Mouse (Mus musculus) monocyte, adult 2 months (primary cell): Measurements from ENCODE around the gene Pxdc1.

ENCODE experiments used
- DNase-seq, 2 experiments: peaks; one replicate each; pipeline ENCODE4 v3.0.0; 2022; ENCODE audit warnings: low spot score in 2 of 2, low read depth in 1 of 2

The Pxdc1 gene

DNA sequence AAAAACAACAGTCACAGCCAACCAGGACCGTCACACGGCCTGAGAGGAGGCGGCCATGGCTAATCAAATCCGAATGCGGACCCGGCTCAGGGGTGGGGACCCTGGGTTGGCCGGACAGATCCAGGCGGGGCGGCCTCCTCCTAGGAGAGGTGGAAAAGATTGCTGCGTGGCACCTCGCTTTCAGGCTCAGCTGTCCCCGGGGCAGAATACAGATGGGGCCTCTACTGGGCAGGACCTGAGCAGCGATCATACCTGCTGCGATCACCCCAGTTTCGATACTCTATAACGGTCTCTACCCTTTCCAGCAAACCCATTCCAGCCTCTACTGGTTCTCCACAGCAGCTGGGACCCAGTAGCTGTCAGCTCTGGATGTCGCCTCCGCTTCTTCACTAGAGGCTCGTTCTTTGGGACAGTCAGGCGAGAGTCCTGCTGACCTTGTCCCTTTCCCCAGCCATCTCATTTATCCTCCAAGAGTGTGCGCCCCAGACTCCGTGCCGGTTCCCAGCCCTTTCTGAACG is 1.8 kb downstream of the Pxdc1 start:
- DNase-seq: no peak

DNA sequence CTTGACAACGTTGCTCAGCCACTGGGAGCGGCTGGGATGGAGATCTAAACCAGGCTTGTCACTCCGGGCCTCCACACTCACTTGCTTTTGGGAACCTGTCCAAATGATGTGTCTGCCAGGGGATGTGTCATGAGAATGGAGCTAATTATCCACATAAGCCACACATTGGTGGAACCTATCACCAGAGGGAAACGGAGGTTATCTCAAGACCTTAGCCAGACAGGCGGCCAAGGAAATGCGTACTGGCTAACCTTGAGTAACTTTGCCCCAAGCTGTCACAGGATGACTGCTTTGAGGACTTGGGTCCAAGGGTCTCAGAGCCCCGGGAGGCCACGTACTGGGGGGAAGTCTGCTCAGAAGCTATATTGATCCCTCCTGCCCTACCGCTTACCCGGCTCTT is 2.3 kb downstream of the Pxdc1 start:
- DNase-seq: no peak

DNA sequence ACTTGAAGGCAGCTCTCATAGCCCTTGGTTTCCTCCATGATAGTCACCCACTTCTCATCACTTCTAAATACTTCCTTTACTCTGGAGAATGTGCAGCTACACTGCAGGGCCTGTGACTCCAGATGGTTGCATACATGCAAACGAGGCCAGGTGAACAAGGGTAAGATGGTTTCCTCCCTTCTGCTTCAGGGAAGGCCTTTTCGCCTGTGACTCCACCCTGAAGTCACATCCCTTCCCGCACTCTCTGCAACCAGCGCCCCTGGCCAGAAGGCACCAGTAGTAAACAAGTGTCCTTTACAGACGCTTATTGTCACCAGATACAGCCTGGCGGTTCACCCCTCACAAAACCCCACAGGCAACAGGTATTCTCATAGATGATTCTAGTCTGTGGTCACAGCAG is 2.9 kb downstream of the Pxdc1 start:
- no peak for DNase-seq

GRCm38 (mm10) chr13:34647751-34648150 is 5.5 kb downstream of the Pxdc1 start:
- no peak for DNase-seq

DNA sequence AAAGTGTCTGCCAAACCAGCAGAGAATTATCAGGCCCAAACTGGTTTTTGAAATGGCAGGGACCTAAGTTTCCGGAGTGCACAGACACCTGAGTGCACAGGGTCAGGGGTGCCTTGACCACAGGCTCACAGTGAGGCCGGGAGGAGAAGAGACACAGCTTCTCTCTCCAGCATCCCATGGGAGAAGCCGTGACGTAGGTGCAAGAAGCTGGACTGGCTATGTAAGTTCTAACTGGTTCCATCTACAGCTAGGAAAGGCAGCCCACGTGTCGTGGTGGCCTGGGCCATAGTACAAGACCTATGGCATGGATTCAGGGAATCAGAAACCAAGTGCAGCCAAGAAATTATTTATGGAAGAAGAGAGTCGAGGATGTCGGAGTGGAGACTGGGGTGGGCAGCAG is 6.1 kb downstream of the Pxdc1 start:
- no peak for DNase-seq

DNA sequence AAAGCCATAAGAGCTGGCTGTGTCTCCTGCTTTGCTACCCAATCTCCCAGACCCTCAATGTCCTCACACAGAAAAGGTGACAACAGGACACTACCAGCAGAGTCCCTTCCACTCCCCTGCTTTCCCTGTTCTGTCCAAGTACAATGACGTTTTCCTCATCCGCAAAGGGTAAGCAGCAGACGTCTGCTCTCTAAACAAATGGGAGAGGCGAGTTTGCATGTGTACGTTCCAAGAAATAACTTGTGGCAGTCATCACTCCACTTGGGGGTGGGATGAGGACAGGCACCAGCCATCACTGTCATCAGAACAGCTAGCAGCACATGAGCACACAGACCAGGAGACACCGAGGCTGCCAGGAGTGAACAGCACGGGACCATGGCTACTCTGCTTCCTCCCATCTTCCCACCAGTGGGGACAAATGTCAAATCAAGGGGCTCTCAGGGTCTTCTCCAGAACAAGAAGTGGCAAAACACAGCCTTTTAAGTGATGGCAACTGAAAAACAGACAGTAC is 7.0 kb downstream of the Pxdc1 start:
- DNase-seq: no peak

DNA sequence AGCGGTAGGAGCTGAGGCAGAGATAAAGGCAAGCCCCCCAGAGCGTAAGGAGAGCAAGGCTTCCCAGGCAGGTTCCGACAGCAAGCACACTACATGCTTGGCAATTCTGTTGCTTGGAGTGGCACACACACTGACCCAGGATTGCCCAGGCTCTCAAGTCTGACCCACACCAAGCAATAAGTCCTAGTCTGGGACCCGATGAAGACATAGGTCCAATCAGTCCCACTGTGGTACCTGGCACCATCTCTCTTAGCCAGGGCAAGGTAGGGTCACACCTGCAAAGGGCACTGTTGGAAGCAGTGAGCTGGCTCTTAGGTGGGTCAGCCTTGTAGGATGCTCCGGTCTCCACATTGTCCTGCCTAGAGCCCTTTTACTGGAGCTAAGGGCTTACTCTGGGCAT is 7.8 kb downstream of the Pxdc1 start:
- DNase-seq: no peak

DNA sequence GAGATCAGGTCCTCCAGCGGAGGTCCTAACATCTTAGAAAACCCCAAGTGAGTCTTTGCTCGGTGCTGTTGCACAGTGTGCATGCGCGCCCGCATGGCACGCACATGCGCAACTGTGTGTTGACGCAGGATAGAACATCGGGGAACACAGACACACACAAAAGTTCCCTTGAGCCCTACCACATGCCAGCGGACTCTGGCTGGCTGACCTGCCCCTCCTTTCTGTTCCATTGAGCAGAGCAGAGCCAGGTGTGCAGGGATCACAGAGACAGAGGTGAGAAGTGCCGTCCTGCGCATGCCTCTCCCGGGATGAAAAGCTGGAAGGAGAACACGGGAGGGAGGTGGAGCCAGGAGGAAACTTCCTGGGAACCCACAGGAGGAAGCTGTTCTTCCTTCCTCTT is 8.9 kb downstream of the Pxdc1 start:
- no peak for DNase-seq

DNA sequence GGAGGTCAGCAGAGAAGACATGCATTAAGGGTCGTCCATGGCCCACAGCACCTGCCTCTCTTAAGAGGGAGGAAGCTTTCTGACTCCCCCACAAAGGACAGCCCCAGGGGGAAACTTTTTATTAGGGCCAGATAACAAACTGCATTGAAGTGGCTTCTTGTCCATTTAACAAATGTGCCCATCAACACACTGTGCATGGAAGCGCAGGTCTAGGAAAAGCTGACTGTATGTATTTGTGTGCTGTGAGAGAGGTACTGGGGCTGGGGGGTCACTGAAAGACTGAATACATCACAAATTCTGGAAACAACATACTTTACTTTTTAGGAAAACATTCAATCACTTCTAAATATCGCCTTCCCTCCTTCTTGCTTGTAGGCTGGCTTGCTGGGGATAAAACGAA is 9.4 kb downstream of the Pxdc1 start:
- no peak for DNase-seq

- no peak for DNase-seq
Observed at GRCm38 (mm10) chr13:34642941-34643875, 10.1 kb downstream of the Pxdc1 start.

GRCm38 (mm10) chr13:34641066-34641465 is 12.2 kb downstream of the Pxdc1 start:
- no peak for DNase-seq

- DNase-seq: no peak
Observed at GRCm38 (mm10) chr13:34635978-34636377, 17.3 kb downstream of the Pxdc1 start.

- DNase-seq: no peak
Observed at GRCm38 (mm10) chr13:34630319-34630718, 23.0 kb downstream of the Pxdc1 start.

- no peak for DNase-seq
Observed at GRCm38 (mm10) chr13:34629741-34630140, 23.5 kb downstream of the Pxdc1 start.

DNA sequence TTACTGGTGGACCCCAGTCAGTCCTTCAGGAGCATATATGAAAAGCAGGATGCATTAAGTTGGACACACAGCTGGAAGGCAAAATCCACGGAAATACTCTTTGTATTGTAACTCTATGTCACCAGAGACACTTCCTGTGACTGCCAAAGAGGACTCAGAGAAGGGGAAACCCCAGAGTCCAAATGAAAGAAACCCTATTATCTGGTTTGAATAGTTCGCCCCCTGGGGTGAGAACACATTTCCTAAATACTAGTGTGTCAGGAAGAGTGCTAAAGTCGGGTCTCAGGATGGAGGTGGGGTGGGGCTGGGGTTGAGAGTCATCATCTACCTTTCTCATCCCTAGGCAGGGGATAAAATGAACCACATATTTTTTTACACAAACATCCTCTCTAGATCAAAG is 25.8 kb downstream of the Pxdc1 start:
- no peak for DNase-seq

DNA sequence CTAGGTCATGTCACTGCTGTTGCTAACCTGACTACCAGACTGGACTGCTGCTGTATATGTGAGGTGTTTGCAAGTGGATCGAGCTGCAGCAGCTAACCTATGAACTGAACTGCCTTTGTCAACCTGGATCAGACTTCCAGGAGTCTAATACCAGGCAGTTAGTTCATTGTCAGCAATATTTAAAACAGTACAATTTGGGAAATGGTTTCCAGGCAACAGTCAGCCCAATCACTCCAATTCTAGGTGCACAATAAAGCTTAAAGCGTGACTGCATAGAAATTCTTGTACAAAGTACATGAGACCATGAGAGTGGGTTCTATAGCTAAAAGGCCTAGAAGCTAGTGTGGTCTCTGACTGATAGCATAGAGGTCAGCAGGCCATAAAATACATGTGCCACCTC is 28.9 kb downstream of the Pxdc1 start:
- no peak for DNase-seq

- DNase-seq: no peak
Observed at GRCm38 (mm10) chr13:34612402-34612801, 40.9 kb downstream of the Pxdc1 start.

DNA sequence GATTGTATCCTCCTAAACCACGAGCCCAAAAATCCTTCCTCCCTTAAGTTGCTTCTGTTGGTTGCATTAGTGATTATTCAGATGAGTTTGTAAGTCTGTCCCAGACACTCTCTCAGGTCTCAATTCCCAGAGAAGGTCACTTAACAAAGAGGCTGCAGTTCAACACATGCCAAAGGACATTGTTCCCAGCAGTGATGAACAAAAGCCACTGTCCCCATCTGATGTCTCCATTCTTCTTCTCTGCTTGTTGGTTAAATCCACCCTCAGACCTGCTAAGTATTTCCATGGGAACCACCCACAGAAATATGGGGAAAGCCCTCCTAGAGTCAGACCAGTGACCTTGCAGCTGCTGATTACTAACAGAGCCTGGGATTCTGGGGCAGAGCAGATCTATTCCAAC is 43.6 kb downstream of the Pxdc1 start:
- DNase-seq: no peak

- DNase-seq: no peak
Observed at GRCm38 (mm10) chr13:34607079-34607478, 46.2 kb downstream of the Pxdc1 start.

GRCm38 (mm10) chr13:34605884-34606283 is 47.4 kb downstream of the Pxdc1 start:
- no peak for DNase-seq

DNA sequence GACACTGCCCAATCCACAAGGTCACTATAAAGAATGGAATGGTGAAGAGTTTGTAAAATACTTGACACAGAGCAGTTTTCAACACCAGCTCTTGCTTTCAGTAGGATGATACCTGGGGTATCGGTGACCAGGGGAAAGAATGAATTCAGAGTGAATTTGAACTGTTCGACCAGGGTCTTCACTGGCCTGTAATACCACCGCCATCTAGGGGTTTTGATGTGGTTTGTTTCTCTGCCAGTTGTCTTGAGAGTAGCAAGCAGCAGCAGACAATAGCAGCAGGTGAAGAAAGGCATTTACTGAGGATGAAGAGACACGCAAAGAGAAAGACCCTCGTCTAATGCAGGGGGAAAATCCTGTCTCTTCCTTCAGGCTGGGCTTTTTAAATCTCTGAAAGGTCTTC is 48.1 kb downstream of the Pxdc1 start:
- no peak for DNase-seq

GRCm38 (mm10) chr13:34604406-34604805 is 48.9 kb downstream of the Pxdc1 start:
- DNase-seq: no peak

DNA sequence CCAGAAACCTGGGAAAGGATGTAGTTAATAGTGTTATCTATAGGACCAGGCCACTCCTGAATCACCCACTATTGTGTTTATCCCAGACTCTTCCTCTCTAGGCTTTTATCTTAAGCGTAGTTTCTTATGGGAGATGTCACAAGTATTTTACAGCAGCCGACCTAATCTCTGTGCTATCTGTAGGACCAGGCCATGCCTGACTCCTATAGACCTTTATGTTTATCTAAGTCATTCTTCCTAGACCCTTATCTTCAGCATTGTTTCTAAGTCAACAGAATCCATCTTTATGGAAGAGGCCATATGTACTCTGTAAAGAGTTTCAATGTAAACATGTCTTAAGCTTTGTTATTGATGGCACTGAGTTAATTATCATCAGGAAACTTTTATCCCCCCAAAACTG is 50.5 kb downstream of the Pxdc1 start:
- DNase-seq: no peak
